Mouse (Mus musculus) CH12.LX (cell line): Measurements from ENCODE around the gene P2rx4. TPM values are rescaled to one million over a fixed set of nuclear protein-coding genes. Genes with fewer than 3 reads are reported as not detected.

Experiments
- DNase-seq: peaks from one replicate; pipeline ENCODE4 v3.0.0-alpha.2; 2013; ENCODE audit errors: extremely low read depth
- H3K27ac ChIP-seq: 2 replicates; pipeline ENCODE4 v1.5.1; 2012; ENCODE audit warnings: low read depth, mild to moderate bottlenecking, control low read depth, moderate library complexity; ENCODE audit not compliant: insufficient read depth
- H3K27me3 ChIP-seq: replicated peaks from 2 replicates; pipeline ENCODE3; 2012; ENCODE audit warnings: inconsistent platforms
- H3K36me3 ChIP-seq, 2 experiments: replicated peaks in 1 of 2; 2 replicates each; pipeline versions ENCODE3 to v1.6.1; 2012; ENCODE audit warnings: inconsistent platforms in 1 of 2, low read length in 1 of 2, mild to moderate bottlenecking in 1 of 2, mixed read lengths in 1 of 2, moderate library complexity in 1 of 2; ENCODE audit not compliant: control insufficient read depth in 1 of 2, insufficient read depth in 1 of 2
- H3K4me1 ChIP-seq, 2 experiments: 2 replicates each; pipeline ENCODE4 v1.6.1; 2012; ENCODE audit warnings: inconsistent platforms in 1 of 2, moderate library complexity in 1 of 2; ENCODE audit not compliant: insufficient read depth in 2 of 2, control insufficient read depth in 1 of 2
- H3K4me2 ChIP-seq: 2 replicates; pipeline ENCODE4 v1.6.1; 2012; ENCODE audit warnings: low read depth, mild to moderate bottlenecking, control low read depth; ENCODE audit not compliant: poor library complexity, insufficient read depth, severe bottlenecking
- H3K4me3 ChIP-seq, 3 experiments: fragments of 150-350 bp in 1 of 3; sonication (generic) in 1 of 3; replicated peaks in 1 of 3; 2 replicates each; pipeline versions ENCODE3 to v1.5.1; 2011 to 2012; ENCODE audit warnings: low read depth in 2 of 3, low read length in 2 of 3, mild to moderate bottlenecking in 2 of 3, moderate library complexity in 2 of 3, control low read depth in 1 of 3, improper control_type of control experiment in 1 of 3, inconsistent platforms in 1 of 3, mixed read lengths in 1 of 3; ENCODE audit not compliant: poor library complexity in 1 of 3
- H3K79me2 ChIP-seq: replicated peaks from 2 replicates; pipeline ENCODE4 v1.6.1; 2012; ENCODE audit warnings: mild to moderate bottlenecking, moderate library complexity; ENCODE audit not compliant: control insufficient read depth, poor library complexity, insufficient read depth, severe bottlenecking; ENCODE audit errors: extremely low read depth
- H3K9ac ChIP-seq: 2 replicates; pipeline ENCODE4 v1.6.1; 2012; ENCODE audit warnings: low read depth, mild to moderate bottlenecking, control low read depth, moderate library complexity; ENCODE audit not compliant: insufficient read depth
- H3K9me3 ChIP-seq: replicated peaks from 2 replicates; pipeline ENCODE3; 2012; ENCODE audit warnings: low read length, inconsistent platforms, mixed read lengths
- CTCF ChIP-seq, 2 experiments: IDR thresholded peaks in 1 of 2; conservative IDR thresholded peaks in 1 of 2; 2 replicates each; pipeline ENCODE4 v1.5.1; 2011 to 2012; ENCODE audit warnings: low read depth in 2 of 2, low read length in 2 of 2, improper control_type of control experiment in 1 of 2, inconsistent platforms in 1 of 2, mild to moderate bottlenecking in 1 of 2, moderate library complexity in 1 of 2
- E2F4 ChIP-seq: IDR thresholded peaks from 2 replicates; pipeline ENCODE4 v1.6.1; 2011; ENCODE audit warnings: low read depth, low read length, improper control_type of control experiment; ENCODE audit not compliant: insufficient replicate concordance
- ELF1 ChIP-seq: IDR thresholded peaks from 2 replicates; pipeline ENCODE4 v1.6.1; 2014; ENCODE audit warnings: low read depth, mild to moderate bottlenecking, inconsistent platforms, low read length, improper control_type of control experiment
- JUND ChIP-seq: conservative IDR thresholded peaks from 2 replicates; pipeline ENCODE4 v1.6.1; 2011; ENCODE audit warnings: low read depth, low read length, improper control_type of control experiment
- MAFK ChIP-seq: IDR thresholded peaks from 2 replicates; pipeline ENCODE4 v1.6.1; 2011; ENCODE audit warnings: low read length, improper control_type of control experiment; ENCODE audit not compliant: insufficient replicate concordance
- MEF2A ChIP-seq: IDR thresholded peaks from 2 replicates; pipeline ENCODE4 v1.6.1; 2014; ENCODE audit warnings: low read depth, mild to moderate bottlenecking, inconsistent platforms, low read length, improper control_type of control experiment, borderline replicate concordance
- NRF1 ChIP-seq: IDR thresholded peaks from 2 replicates; pipeline ENCODE4 v1.6.1; 2014; ENCODE audit warnings: low read depth, mild to moderate bottlenecking, inconsistent platforms, low read length, improper control_type of control experiment, moderate library complexity
- POLR2AphosphoS2 ChIP-seq: IDR thresholded peaks from 2 replicates; pipeline ENCODE4 v1.6.1; 2011; ENCODE audit warnings: low read depth, low read length, improper control_type of control experiment
- RAD21 ChIP-seq: IDR thresholded peaks from 2 replicates; pipeline ENCODE4 v1.6.1; 2011; ENCODE audit warnings: low read depth, mild to moderate bottlenecking, low read length, improper control_type of control experiment, moderate library complexity
- RCOR1 ChIP-seq: conservative IDR thresholded peaks from 2 replicates; pipeline ENCODE4 v1.6.1; 2012; ENCODE audit warnings: low read depth, mild to moderate bottlenecking, inconsistent platforms, low read length, improper control_type of control experiment
- SMC3 ChIP-seq: IDR thresholded peaks from 2 replicates; pipeline ENCODE4 v1.6.1; 2011; ENCODE audit warnings: low read depth, low read length, improper control_type of control experiment
- TCF12 ChIP-seq: IDR thresholded peaks from 2 replicates; pipeline ENCODE4 v1.6.1; 2014; ENCODE audit warnings: low read depth, mild to moderate bottlenecking, inconsistent platforms, low read length, improper control_type of control experiment
- USF1 ChIP-seq: IDR thresholded peaks from 2 replicates; pipeline ENCODE4 v1.6.1; 2014; ENCODE audit warnings: low read depth, mild to moderate bottlenecking, inconsistent platforms, low read length, improper control_type of control experiment
- USF2 ChIP-seq: conservative IDR thresholded peaks from 2 replicates; pipeline ENCODE4 v1.6.1; 2011; ENCODE audit warnings: low read depth, low read length, improper control_type of control experiment
- dilution Hi-C: fragments of 300-500 bp; cut with MboI; formaldehyde crosslinking; loops from 2 replicates; pipeline ENCODE4 v1.14.3; 2020; ENCODE audit warnings: low sequenced_read_pairs; ENCODE audit not compliant: extremely low pct_unique_long_range_greater_than_20kb, extremely low pct_ligation_motif_present
- in situ Hi-C: fragments of 300-500 bp; cut with MboI; formaldehyde crosslinking; loops from 3 replicates; pipeline ENCODE4 v1.14.3; 2019; ENCODE audit warnings: low sequenced_read_pairs, low pct_ligation_motif_present, low pct_unique_long_range_greater_than_20kb, mixed read lengths
- polyA plus RNA-seq: library from polyadenylated mRNA; unstranded; fragments of >175 nt; gene quantifications from 2 replicates; pipeline ENCODE4 v1.2.1, GENCODE M21; 2012; ENCODE audit warnings: low read depth; ENCODE audit not compliant: insufficient read length
- total RNA-seq, 2 experiments: library from RNA; depleted of rRNA; stranded (reverse); fragments of 300-350 nt in 1 of 2; fragments of >200 nt in 1 of 2; gene quantifications; 2 replicates each; pipeline ENCODE4 v1.2.3; 2012 to 2014

P2rx4 gene
- total and polyA plus RNA-seq, 3 experiments, result 9.1 to 16.7 (median 11.0) TPM

- H3K27me3 ChIP-seq, result no peaks in the 10 kb centered on the region
- H3K4me3 ChIP-seq, result no peak overlapping the region
- dilution Hi-C loops, result no loop called here
- peaks cover 2 to 21% of the 10 kb centered on the region in 2 experiments; a peak in 2 of 4 replicates for H3K4me1 ChIP-seq
- H3K9ac ChIP-seq, result no peak overlapping the region
- no peaks in the 10 kb centered on the region for H3K79me2 ChIP-seq
- no peak for TF ChIP-seq POLR2AphosphoS2
- TF ChIP-seq, all 38 proteins: peak for 0
- H3K36me3 ChIP-seq, result peaks cover 0 to 59% of the 10 kb centered on the region in 2 experiments
- H3K9me3 ChIP-seq, result no peaks in the 10 kb centered on the region
- H3K27ac ChIP-seq, result no peak overlapping the region
- H3K4me2 ChIP-seq, result no peak overlapping the region
- in situ Hi-C loops, result no loop called here
- DNase-seq, result no peak
These were observed 23.4 kb downstream of the P2rx4 start for GRCm38 (mm10) chr5:122730776-122731175.

GRCm38 (mm10) chr5:122731321-122731720 lies 24.0 kb downstream of the P2rx4 start:
- Histone ChIP-seq H3K27ac (no peak overlapping the region), H3K4me3 (no peak overlapping the region)

GRCm38 (mm10) chr5:122731991-122732673 lies 24.8 kb downstream of the P2rx4 start:
- in situ Hi-C loops, result no loop called here
- H3K27me3 ChIP-seq, result no peaks in the 10 kb centered on the region
- no peak overlapping the region for H3K4me2 ChIP-seq
- DNase-seq, result no peak
- no peaks in the 10 kb centered on the region for H3K79me2 ChIP-seq
- TF ChIP-seq MAFK (no peak), TCF12 (no peak), SMC3 (no peak), USF2 (no peak), NRF1 (no peak)
- H3K27ac ChIP-seq, result no peak overlapping the region
- H3K36me3 ChIP-seq, result peaks cover 2 to 64% of the 10 kb centered on the region in 2 experiments
- no peaks in the 10 kb centered on the region for H3K9me3 ChIP-seq
- no peak overlapping the region for H3K4me3 ChIP-seq
- no peak overlapping the region for H3K9ac ChIP-seq
- dilution Hi-C loops, result no loop called here
- peaks cover 6 to 28% of the 10 kb centered on the region in 2 experiments; a peak in 3 of 4 replicates for H3K4me1 ChIP-seq

More at GRCm38 (mm10) chr5:122731321-122731720, 24.0 kb downstream of the P2rx4 start:
- peaks cover 0 to 62% of the 10 kb centered on the region in 2 experiments for H3K36me3 ChIP-seq
- peaks cover 4 to 25% of the 10 kb centered on the region in 2 experiments; a peak in 2 of 4 replicates for H3K4me1 ChIP-seq
- no peak overlapping the region for H3K4me2 ChIP-seq
- no peaks in the 10 kb centered on the region for H3K27me3 ChIP-seq
- TF ChIP-seq POLR2AphosphoS2 (no peak), CTCF (conservative IDR thresholded peaks at IDR 0.05 in 1 of 2, IDR thresholded peaks at IDR 0.05 in 1 of 2; ENCODE audit: low read depth in 2 of 2, low read length in 2 of 2) (peak; percentile 73 to 90), TCF12 (no peak), E2F4 (no peak), RAD21 (peak; percentile 54), RCOR1 (no peak), USF1 (no peak), MEF2A (no peak), MAFK (no peak), ELF1 (no peak), JUND (no peak), SMC3 (peak; percentile 39)
- TF ChIP-seq, all 38 proteins: peak for 3
- in situ Hi-C loops (no loop called here), dilution Hi-C loops (no loop called here)
- no peaks in the 10 kb centered on the region for H3K9me3 ChIP-seq
- peak; percentile 58 for DNase-seq
- H3K9ac ChIP-seq, result no peak overlapping the region
- no peaks in the 10 kb centered on the region for H3K79me2 ChIP-seq
